Comparison of ENCODE assay signal across 26 mouse cellular contexts in genomic region chr5:60812371-60812770, GRCm38 (mm10).
"Had no signal": no experiment of that assay in that cellular context is flagged by ENCODE, and none has a peak within 500 bp of the region (broad histone marks: within the 10 kb centered on the region; RNA-seq: fewer than 3 reads in every experiment).

No protein-coding gene starts in this region.

- H3K36me3 ChIP-seq: heart, embryonic 10.5 days; heart, embryonic 12.5 days; hindbrain, embryonic 10.5 days; hindbrain, embryonic 12.5 days; liver, embryonic 13.5 days; liver, embryonic 15.5 days had no signal

- H3K9ac ChIP-seq: heart, embryonic 12.5 days; hindbrain, embryonic 12.5 days; hindbrain, embryonic 14.5 days; liver, embryonic 13.5 days; liver, embryonic 15.5 days; liver, postnatal 0 days had no signal

- H3K9me3 ChIP-seq: heart, embryonic 10.5 days; heart, embryonic 12.5 days; hindbrain, embryonic 10.5 days; hindbrain, embryonic 12.5 days; liver, embryonic 13.5 days; liver, embryonic 15.5 days had no signal

- ATAC-seq: hindbrain, embryonic 16.5 days; intestine, embryonic 16.5 days; liver, postnatal 0 days had no signal

- DNase-seq: gastrocnemius, postnatal 14 days; gastrocnemius, postnatal 36 days; heart, adult 18-20 months; heart, postnatal 10 days; heart, postnatal 4 days; kidney, adult 18-20 months; kidney, adult 8-10 months; kidney, postnatal 10 days; kidney, postnatal 25 days; kidney, postnatal 4 days; layer of hippocampus, adult 9-11 months; layer of hippocampus, postnatal 36 days; left cerebral cortex, postnatal 4 days; liver; liver, embryonic 13.5 days; liver, postnatal 0 days had no signal

- H3K4me2 ChIP-seq: heart, embryonic 12.5 days; hindbrain, embryonic 12.5 days; hindbrain, embryonic 14.5 days; liver, embryonic 11.5 days; liver, embryonic 13.5 days; liver, embryonic 15.5 days had no signal

- H3K27ac ChIP-seq: heart, embryonic 10.5 days; hindbrain, embryonic 10.5 days; hindbrain, embryonic 12.5 days; hindbrain, embryonic 14.5 days; layer of hippocampus, adult 2 months; liver, embryonic 13.5 days; liver, embryonic 15.5 days had no signal

- H3K27me3 ChIP-seq: heart, embryonic 12.5 days; hindbrain, embryonic 12.5 days; liver, embryonic 13.5 days; liver, embryonic 15.5 days had no signal

- H3K4me1 ChIP-seq: heart, embryonic 10.5 days; heart, embryonic 12.5 days; hindbrain, embryonic 10.5 days; hindbrain, embryonic 12.5 days; liver, embryonic 13.5 days; liver, embryonic 15.5 days had no signal

- H3K4me3 ChIP-seq: heart, embryonic 10.5 days; heart, embryonic 12.5 days; hindbrain, embryonic 10.5 days; hindbrain, embryonic 12.5 days; layer of hippocampus, adult 2 months; liver, embryonic 13.5 days; liver, embryonic 15.5 days had no signal
